Comparison of ENCODE assay signal across 9 mouse cellular contexts in the genomic region with DNA sequence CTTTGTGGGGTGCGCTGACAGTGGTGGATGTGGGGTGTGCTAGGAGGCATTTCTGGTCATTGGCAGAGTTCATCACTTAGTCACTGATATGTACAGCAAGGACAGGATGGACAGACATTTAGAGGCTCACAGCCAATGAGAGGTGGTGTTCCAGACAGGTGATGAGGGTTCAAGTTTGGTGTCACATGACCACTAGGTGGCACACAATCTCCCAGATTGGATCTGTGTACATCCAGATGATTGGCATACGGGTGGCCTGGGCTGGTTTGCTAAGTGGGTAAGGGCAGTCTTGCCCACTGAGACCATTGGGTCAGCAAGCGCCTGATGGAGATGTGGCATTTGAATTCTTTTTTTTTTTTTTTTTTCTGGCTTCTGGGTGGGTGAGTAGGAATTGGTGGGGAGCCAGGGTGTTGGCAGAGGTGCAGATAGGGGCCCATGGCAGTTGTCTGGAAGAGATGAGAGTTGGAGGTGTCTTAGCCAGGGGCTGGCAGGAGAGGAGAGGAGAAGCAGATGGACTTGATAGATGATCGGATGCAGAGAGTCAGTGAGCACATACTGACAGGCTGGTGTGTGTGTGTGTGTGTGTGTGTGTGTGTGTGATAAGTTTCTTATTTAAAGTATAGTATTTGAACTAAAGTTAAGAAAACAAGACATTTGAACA. TPM values are rescaled to one million over a fixed set of nuclear protein-coding genes. Genes with fewer than 3 reads are reported as not detected.
A peak's percentile ranks its signal among the peaks of the same experiment; 100 is the strongest.
DNase-seq lines count a peak whose midpoint lies in the region; ATAC-seq and TF ChIP-seq lines count a peak whose summit lies in the region.
"Had no signal": no experiment of that assay in that cellular context is flagged by ENCODE, and none has a peak within 500 bp of the region (broad histone marks: within the 10 kb centered on the region; RNA-seq: fewer than 3 reads in every experiment).

No protein-coding gene starts in this region.

- ATAC-seq in megakaryocyte progenitor cell, adult 5-6 weeks (replicated peaks; ENCODE audit: poor library complexity) = peak; percentile 91

- no peak for TF ChIP-seq EP300 in CH12.LX (IDR thresholded peaks at IDR 0.05; ENCODE audit: low read length)

- H3K4me3 ChIP-seq in layer of hippocampus, adult 2 months = no peak overlapping the region
- no peak overlapping the region for H3K4me3 ChIP-seq in CH12.LX (replicated peaks in 1 of 3; ENCODE audit: low read depth in 2 of 3, low read length in 2 of 3, poor library complexity in 1 of 3)
- H3K4me3 ChIP-seq: limb, embryonic 12.5 days; neural tube, embryonic 15.5 days had no signal

- no peak overlapping the region for H3K9ac ChIP-seq in CH12.LX (ENCODE audit: insufficient read depth, low read depth)
- H3K9ac ChIP-seq: limb, embryonic 12.5 days; neural tube, embryonic 15.5 days had no signal

- no peak for DNase-seq in layer of hippocampus, adult 2 months (ENCODE audit: low spot score in 2 of 2)
- no peak for DNase-seq in layer of hippocampus, adult 9-11 months
- DNase-seq in CH12.LX (ENCODE audit: extremely low read depth) (peak; percentile 33), ZHBTc4 (ENCODE audit: low read depth, low spot score) (peak; percentile 27)
- DNase-seq in yolk sac, embryonic 10.5 days (ENCODE audit: low spot score) = no peak
- no peak for DNase-seq in heart, adult 8-10 months (ENCODE audit: low spot score)

- in situ Hi-C loops in CH12.LX (cut with MboI; ENCODE audit: low pct_ligation_motif_present, low pct_unique_long_range_greater_than_20kb, low sequenced_read_pairs) = no loop called here

- TF ChIP-seq POLR2A in CH12.LX (IDR thresholded peaks at IDR 0.05; ENCODE audit: low read depth, low read length) = no peak

- dilution Hi-C loops in CH12.LX (cut with MboI; ENCODE audit: extremely low pct_ligation_motif_present, extremely low pct_unique_long_range_greater_than_20kb, low sequenced_read_pairs) = no loop called here

- no peak; the same call in 1 of the 2 replicates for TF ChIP-seq RAD21 in CH12.LX (IDR thresholded peaks at IDR 0.05; ENCODE audit: low read depth, low read length)

- no peaks in the 10 kb centered on the region for H3K27me3 ChIP-seq in CH12.LX (replicated peaks)
- H3K27me3 ChIP-seq: limb, embryonic 12.5 days; neural tube, embryonic 15.5 days had no signal

- peak; percentile 62 for TF ChIP-seq CTCF in layer of hippocampus, adult 2 months (conservative IDR thresholded peaks at IDR 0.05)
- peak in 1 of 2 experiments; percentile 55; a peak in 3 of 4 replicates for TF ChIP-seq CTCF in CH12.LX (conservative IDR thresholded peaks at IDR 0.05 in 1 of 2, IDR thresholded peaks at IDR 0.05 in 1 of 2; ENCODE audit: low read depth in 2 of 2, low read length in 2 of 2)

- H3K36me3 ChIP-seq in CH12.LX (replicated peaks in 1 of 2; ENCODE audit: control insufficient read depth in 1 of 2, insufficient read depth in 1 of 2, low read length in 1 of 2) = peaks cover 67 to 88% of the 10 kb centered on the region in 2 experiments

- no peaks in the 10 kb centered on the region for H3K4me1 ChIP-seq in CH12.LX (ENCODE audit: control insufficient read depth in 1 of 2, insufficient read depth in 2 of 2)
- H3K4me1 ChIP-seq: limb, embryonic 12.5 days; neural tube, embryonic 15.5 days had no signal

- H3K79me2 ChIP-seq in CH12.LX (replicated peaks; ENCODE audit: control insufficient read depth, extremely low read depth, insufficient read depth, poor library complexity, severe bottlenecking) = no peaks in the 10 kb centered on the region

- no peak overlapping the region for H3K4me2 ChIP-seq in CH12.LX (ENCODE audit: insufficient read depth, low read depth, poor library complexity, severe bottlenecking)
- H3K4me2 ChIP-seq: limb, embryonic 12.5 days; neural tube, embryonic 15.5 days had no signal

- H3K9me3 ChIP-seq in CH12.LX (replicated peaks; ENCODE audit: low read length) = no peaks in the 10 kb centered on the region
- H3K9me3 ChIP-seq: limb, embryonic 12.5 days; neural tube, embryonic 15.5 days had no signal

- no peak overlapping the region for H3K27ac ChIP-seq in layer of hippocampus, adult 2 months
- H3K27ac ChIP-seq in CH12.LX (ENCODE audit: insufficient read depth, low read depth) = no peak overlapping the region
- H3K27ac ChIP-seq: limb, embryonic 12.5 days; neural tube, embryonic 15.5 days had no signal

TF ChIP-seq in CH12.LX, 34 proteins besides CTCF, POLR2A, EP300 and RAD21:
- TF ChIP-seq MAX (IDR thresholded peaks at IDR 0.05; ENCODE audit: low read length) = no peak
- no peak for TF ChIP-seq SIN3A (IDR thresholded peaks at IDR 0.05; ENCODE audit: low read length)
- TF ChIP-seq USF2 (conservative IDR thresholded peaks at IDR 0.05; ENCODE audit: low read depth, low read length) = peak; percentile 19; the same call in 1 of the 2 replicates
- TF ChIP-seq SMC3 (IDR thresholded peaks at IDR 0.05; ENCODE audit: low read depth, low read length) = peak; percentile 9; the same call in 1 of the 2 replicates
- TF ChIP-seq HCFC1 (IDR thresholded peaks at IDR 0.05; ENCODE audit: low read depth, low read length) = no peak

RNA-seq across cellular contexts. Expression of a gene that starts 18.8 kb away (rescaled TPM):
- total RNA-seq in layer of hippocampus, adult 2 months (2021) = 100 to 1,000 TPM; 102 to 103 TPM
- total RNA-seq in CH12.LX (2012; rRNA removed) (89.6 and 102 TPM in 2 replicates), CH12.LX (2014; rRNA removed) (41.9 and 43.4 TPM in 2 replicates)
- polyA plus RNA-seq in CH12.LX (2012; ENCODE audit: insufficient read length, low read depth) = 97.8 and 103 TPM in 2 replicates
- total RNA-seq in megakaryocyte progenitor cell, adult 5-6 weeks (2015) = 38.6 and 39.3 TPM in 2 replicates
- total RNA-seq in megakaryocyte progenitor cell, adult 5-6 weeks (2017) = 53.2 and 57.4 TPM in 2 replicates
- total RNA-seq in heart, adult 8-10 months (2022) = 100 to 1,000 TPM in 1 of 4 experiments, 10 to 100 TPM in 3; 87.3 to 107 (median 96.3) TPM

RNA-seq across cellular contexts. Expression of a gene that starts 22.2 kb away (rescaled TPM):
- total RNA-seq in layer of hippocampus, adult 2 months (2021) = 1 to 10 TPM; 1.7 to 2.9 TPM
- total RNA-seq in CH12.LX (2012; rRNA removed) (9.0 and 10.5 TPM in 2 replicates), CH12.LX (2014; rRNA removed) (2.2 and 7.8 TPM in 2 replicates)
- polyA plus RNA-seq in CH12.LX (2012; ENCODE audit: insufficient read length, low read depth) = 6.4 and 7.4 TPM in 2 replicates
- not detected in 2 replicates for total RNA-seq in megakaryocyte progenitor cell, adult 5-6 weeks (2015)
- not detected in 2 replicates for total RNA-seq in megakaryocyte progenitor cell, adult 5-6 weeks (2017)
- total RNA-seq in heart, adult 8-10 months (2022) = not detected

RNA-seq across cellular contexts. Expression of a gene that starts 48.3 kb away (rescaled TPM):
- total RNA-seq in layer of hippocampus, adult 2 months (2021) = 10 to 100 TPM; 34.2 to 37.4 TPM
- total RNA-seq in CH12.LX (2012; rRNA removed) (not detected in 2 replicates), CH12.LX (2014; rRNA removed) (not detected in 2 replicates)
- not detected in 2 replicates for polyA plus RNA-seq in CH12.LX (2012; ENCODE audit: insufficient read length, low read depth)
- total RNA-seq in megakaryocyte progenitor cell, adult 5-6 weeks (2015) = not detected in 2 replicates
- not detected in 2 replicates for total RNA-seq in megakaryocyte progenitor cell, adult 5-6 weeks (2017)
- total RNA-seq in heart, adult 8-10 months (2022) = 100 to 1,000 TPM; 130 to 134 (median 132) TPM

Comparison
In these comparisons a context has a peak if more than half of its experiments do, and no peak if none do; other contexts are left out.
1. DNase-seq: peak in CH12.LX (single experiment) and ZHBTc4 (single experiment); none in layer of hippocampus, adult 2 months (0 of 2), layer of hippocampus, adult 9-11 months (single experiment), yolk sac, embryonic 10.5 days (single experiment) and heart, adult 8-10 months (single experiment).
2. RNA of a gene that starts 48.3 kb away (total RNA-seq): 130 to 134 TPM in heart, adult 8-10 months and 34.2 to 37.4 TPM in layer of hippocampus, adult 2 months; not detected in megakaryocyte progenitor cell, adult 5-6 weeks and not detected in CH12.LX; every median in the first group is over 10 times any median in the second.